Mouse (Mus musculus): ENCODE measurements around the gene Wnt3. TPM values are rescaled to one million over a fixed set of nuclear protein-coding genes. Genes with fewer than 3 reads are reported as not detected.
A peak's percentile ranks its signal among the peaks of the same experiment; 100 is the strongest.

The Wnt3 gene
- polyA plus RNA-seq, 1 experiment, result 10.4 TPM

GRCm38 (mm10) chr11:103827201-103827600 lies 53.3 kb downstream of the Wnt3 start:
- no peak overlapping the region for H3K27ac ChIP-seq (ENCODE audit: insufficient read depth, low read length)
- no peaks in the 10 kb centered on the region for H3K9me3 ChIP-seq (replicated peaks; ENCODE audit: control insufficient read depth, insufficient read depth, low read length, poor library complexity, severe bottlenecking)
- no peaks in the 10 kb centered on the region for H3K27me3 ChIP-seq (ENCODE audit: control insufficient read depth, insufficient read depth, low read length, poor library complexity, severe bottlenecking)
- H3K36me3 ChIP-seq (ENCODE audit: control insufficient read depth, insufficient read depth, low read length, poor library complexity, severe bottlenecking), result peaks cover 11% of the 10 kb centered on the region
- TF ChIP-seq EP300 (IDR thresholded peaks at IDR 0.05; ENCODE audit: insufficient read depth, low read depth, low read length) (no peak), POLR2A (IDR thresholded peaks at IDR 0.05; ENCODE audit: insufficient read depth, low read length) (no peak), CTCF (IDR thresholded peaks at IDR 0.05; ENCODE audit: low read depth, low read length) (no peak)
- no peak overlapping the region for H3K4me3 ChIP-seq (ENCODE audit: low read depth, low read length)
- H3K4me1 ChIP-seq (ENCODE audit: control insufficient read depth, insufficient read depth, low read length), result peaks cover 1% of the 10 kb centered on the region
- H3K9ac ChIP-seq (ENCODE audit: low read depth, poor library complexity, severe bottlenecking), result no peak overlapping the region

GRCm38 (mm10) chr11:103828866-103829265 lies 54.9 kb downstream of the Wnt3 start:
- H3K9me3 ChIP-seq (replicated peaks; ENCODE audit: control insufficient read depth, insufficient read depth, low read length, poor library complexity, severe bottlenecking), result no peaks in the 10 kb centered on the region
- no peaks in the 10 kb centered on the region for H3K27me3 ChIP-seq (ENCODE audit: control insufficient read depth, insufficient read depth, low read length, poor library complexity, severe bottlenecking)
- H3K9ac ChIP-seq (ENCODE audit: low read depth, poor library complexity, severe bottlenecking), result no peak overlapping the region
- H3K27ac ChIP-seq (ENCODE audit: insufficient read depth, low read length), result peak overlapping the region; percentile 9; the same call in 1 of the 2 replicates
- 0 out of 2 replicates have a peak, but pooled peaks have one; percentile 11 for TF ChIP-seq EP300 (IDR thresholded peaks at IDR 0.05; ENCODE audit: insufficient read depth, low read depth, low read length)
- no peak for TF ChIP-seq POLR2A (IDR thresholded peaks at IDR 0.05; ENCODE audit: insufficient read depth, low read length)
- peaks cover 11% of the 10 kb centered on the region for H3K36me3 ChIP-seq (ENCODE audit: control insufficient read depth, insufficient read depth, low read length, poor library complexity, severe bottlenecking)
- H3K4me3 ChIP-seq (ENCODE audit: low read depth, low read length), result no peak overlapping the region
- peaks cover 1% of the 10 kb centered on the region for H3K4me1 ChIP-seq (ENCODE audit: control insufficient read depth, insufficient read depth, low read length)

- H3K9me3 ChIP-seq (replicated peaks; ENCODE audit: control insufficient read depth, insufficient read depth, low read length, poor library complexity, severe bottlenecking), result no peaks in the 10 kb centered on the region
- no peak overlapping the region for H3K9ac ChIP-seq (ENCODE audit: low read depth, poor library complexity, severe bottlenecking)
- H3K36me3 ChIP-seq (ENCODE audit: control insufficient read depth, insufficient read depth, low read length, poor library complexity, severe bottlenecking), result peaks cover 11% of the 10 kb centered on the region
- no peaks in the 10 kb centered on the region for H3K27me3 ChIP-seq (ENCODE audit: control insufficient read depth, insufficient read depth, low read length, poor library complexity, severe bottlenecking)
- peaks cover 1% of the 10 kb centered on the region for H3K4me1 ChIP-seq (ENCODE audit: control insufficient read depth, insufficient read depth, low read length)
- no peak for TF ChIP-seq POLR2A (IDR thresholded peaks at IDR 0.05; ENCODE audit: insufficient read depth, low read length)
- TF ChIP-seq EP300 (IDR thresholded peaks at IDR 0.05; ENCODE audit: insufficient read depth, low read depth, low read length), result no peak
- TF ChIP-seq CTCF (IDR thresholded peaks at IDR 0.05; ENCODE audit: low read depth, low read length), result no peak
- no peak overlapping the region for H3K4me3 ChIP-seq (ENCODE audit: low read depth, low read length)
- H3K27ac ChIP-seq (ENCODE audit: insufficient read depth, low read length), result no peak overlapping the region
Observed at GRCm38 (mm10) chr11:103829956-103830355, 56.0 kb downstream of the Wnt3 start.

DNA sequence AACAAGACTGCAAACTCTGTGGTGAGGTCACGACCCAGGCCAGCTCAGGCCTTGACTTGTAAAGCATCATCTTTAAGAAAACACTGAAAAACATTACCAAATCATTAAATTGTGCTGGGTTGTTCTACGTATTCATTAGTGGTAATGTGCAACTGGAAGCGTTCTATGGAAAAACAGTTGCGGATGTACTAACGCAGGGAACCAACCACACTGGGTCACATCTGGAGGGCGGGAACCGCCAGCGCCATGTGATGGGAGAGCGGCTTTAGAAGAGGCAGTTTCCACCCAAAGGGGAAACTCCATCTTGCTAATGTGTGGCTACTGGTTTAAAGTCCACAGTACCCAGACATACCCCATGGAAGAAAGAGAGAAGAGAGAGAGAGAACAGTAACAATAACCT lies 56.5 kb downstream of the Wnt3 start:
- no peaks in the 10 kb centered on the region for H3K27me3 ChIP-seq (ENCODE audit: control insufficient read depth, insufficient read depth, low read length, poor library complexity, severe bottlenecking)
- TF ChIP-seq CTCF (IDR thresholded peaks at IDR 0.05; ENCODE audit: low read depth, low read length) (no peak), POLR2A (IDR thresholded peaks at IDR 0.05; ENCODE audit: insufficient read depth, low read length) (no peak), EP300 (IDR thresholded peaks at IDR 0.05; ENCODE audit: insufficient read depth, low read depth, low read length) (no peak)
- no peak overlapping the region for H3K27ac ChIP-seq (ENCODE audit: insufficient read depth, low read length)
- no peaks in the 10 kb centered on the region for H3K9me3 ChIP-seq (replicated peaks; ENCODE audit: control insufficient read depth, insufficient read depth, low read length, poor library complexity, severe bottlenecking)
- H3K36me3 ChIP-seq (ENCODE audit: control insufficient read depth, insufficient read depth, low read length, poor library complexity, severe bottlenecking), result peaks cover 11% of the 10 kb centered on the region
- no peak overlapping the region for H3K4me3 ChIP-seq (ENCODE audit: low read depth, low read length)
- H3K9ac ChIP-seq (ENCODE audit: low read depth, poor library complexity, severe bottlenecking), result no peak overlapping the region
- peaks cover 1% of the 10 kb centered on the region for H3K4me1 ChIP-seq (ENCODE audit: control insufficient read depth, insufficient read depth, low read length)

GRCm38 (mm10) chr11:103831766-103832165 lies 57.8 kb downstream of the Wnt3 start:
- no peak overlapping the region for H3K9ac ChIP-seq (ENCODE audit: low read depth, poor library complexity, severe bottlenecking)
- peaks cover 6% of the 10 kb centered on the region; the same call in 1 of the 2 replicates for H3K36me3 ChIP-seq (ENCODE audit: control insufficient read depth, insufficient read depth, low read length, poor library complexity, severe bottlenecking)
- no peak overlapping the region for H3K4me3 ChIP-seq (ENCODE audit: low read depth, low read length)
- no peak overlapping the region for H3K27ac ChIP-seq (ENCODE audit: insufficient read depth, low read length)
- peaks cover 1% of the 10 kb centered on the region for H3K4me1 ChIP-seq (ENCODE audit: control insufficient read depth, insufficient read depth, low read length)
- H3K9me3 ChIP-seq (replicated peaks; ENCODE audit: control insufficient read depth, insufficient read depth, low read length, poor library complexity, severe bottlenecking), result no peaks in the 10 kb centered on the region
- no peaks in the 10 kb centered on the region for H3K27me3 ChIP-seq (ENCODE audit: control insufficient read depth, insufficient read depth, low read length, poor library complexity, severe bottlenecking)
- TF ChIP-seq POLR2A (IDR thresholded peaks at IDR 0.05; ENCODE audit: insufficient read depth, low read length) (no peak), CTCF (IDR thresholded peaks at IDR 0.05; ENCODE audit: low read depth, low read length) (no peak), EP300 (IDR thresholded peaks at IDR 0.05; ENCODE audit: insufficient read depth, low read depth, low read length) (no peak)

- TF ChIP-seq EP300 (IDR thresholded peaks at IDR 0.05; ENCODE audit: insufficient read depth, low read depth, low read length) (no peak), CTCF (IDR thresholded peaks at IDR 0.05; ENCODE audit: low read depth, low read length) (no peak), POLR2A (IDR thresholded peaks at IDR 0.05; ENCODE audit: insufficient read depth, low read length) (no peak)
Observed at GRCm38 (mm10) chr11:103832331-103832730, 58.4 kb downstream of the Wnt3 start.

More at GRCm38 (mm10) chr11:103832331-103832730, 58.4 kb downstream of the Wnt3 start:
- H3K36me3 ChIP-seq (ENCODE audit: control insufficient read depth, insufficient read depth, low read length, poor library complexity, severe bottlenecking), result peaks cover 3% of the 10 kb centered on the region; the same call in 1 of the 2 replicates
- no peak overlapping the region for H3K9ac ChIP-seq (ENCODE audit: low read depth, poor library complexity, severe bottlenecking)
- no peaks in the 10 kb centered on the region for H3K9me3 ChIP-seq (replicated peaks; ENCODE audit: control insufficient read depth, insufficient read depth, low read length, poor library complexity, severe bottlenecking)
- no peak overlapping the region for H3K4me3 ChIP-seq (ENCODE audit: low read depth, low read length)
- H3K27ac ChIP-seq (ENCODE audit: insufficient read depth, low read length), result no peak overlapping the region
- peaks cover 1% of the 10 kb centered on the region for H3K4me1 ChIP-seq (ENCODE audit: control insufficient read depth, insufficient read depth, low read length)
- H3K27me3 ChIP-seq (ENCODE audit: control insufficient read depth, insufficient read depth, low read length, poor library complexity, severe bottlenecking), result no peaks in the 10 kb centered on the region

Data from ES-Bruce4 (cell line).